Mouse (Mus musculus): Measurements from ENCODE around the gene Pagr1a. TPM values are rescaled to one million over a fixed set of nuclear protein-coding genes. Genes with fewer than 3 reads are reported as not detected.

The Pagr1a gene
- polyA plus RNA-seq, 1 experiment: not detected

GRCm38 (mm10) chr7:127022528-127023271, 5.5 kb upstream of the Pagr1a start:
- 72% methylated on average over 7 of the region's 7 CpGs for WGBS
- Histone ChIP-seq H3K27ac (ENCODE audit: insufficient read depth, low read depth, low read length) (no peak overlapping the region), H3K4me3 (ENCODE audit: insufficient read depth, low read depth, low read length) (no peak overlapping the region), H3K4me1 (ENCODE audit: control insufficient read depth, insufficient read depth, low read length) (peaks cover 64% of the 10 kb centered on the region)
- TF ChIP-seq POLR2A (IDR thresholded peaks at IDR 0.05; ENCODE audit: insufficient read depth, low read depth, low read length): no peak
- TF ChIP-seq CTCF (IDR thresholded peaks at IDR 0.05; ENCODE audit: insufficient read depth, low read depth, low read length): no peak

- WGBS: 33% methylated on average over 5 of the region's 5 CpGs
- H3K4me1 ChIP-seq (ENCODE audit: control insufficient read depth, insufficient read depth, low read length): peaks cover 67% of the 10 kb centered on the region
- TF ChIP-seq CTCF (IDR thresholded peaks at IDR 0.05; ENCODE audit: insufficient read depth, low read depth, low read length) (no peak), POLR2A (IDR thresholded peaks at IDR 0.05; ENCODE audit: insufficient read depth, low read depth, low read length) (no peak)
- H3K27ac ChIP-seq (ENCODE audit: insufficient read depth, low read depth, low read length): peak overlapping the region; percentile 60
- H3K4me3 ChIP-seq (ENCODE audit: insufficient read depth, low read depth, low read length): peak overlapping the region; percentile 61
These were observed 4.7 kb upstream of the Pagr1a start for GRCm38 (mm10) chr7:127021563-127022527.

GRCm38 (mm10) chr7:127020901-127021562, 3.9 kb upstream of the Pagr1a start, which contains the start of the genes Gm42742 and Prrt2:
Gene Gm42742, minus strand, starts transcription at chr7:127021097.
Gene Prrt2, minus strand, starts transcription at chr7:127021211.
- TF ChIP-seq CTCF (IDR thresholded peaks at IDR 0.05; ENCODE audit: insufficient read depth, low read depth, low read length) (no peak), POLR2A (IDR thresholded peaks at IDR 0.05; ENCODE audit: insufficient read depth, low read depth, low read length) (peak; percentile 9; the same call in 1 of the 2 replicates)
- H3K4me1 ChIP-seq (ENCODE audit: control insufficient read depth, insufficient read depth, low read length): peaks cover 67% of the 10 kb centered on the region
- H3K4me3 ChIP-seq (ENCODE audit: insufficient read depth, low read depth, low read length): peak within 1 kb of the TSS; percentile 61
- 2% methylated on average over 36 of the region's 37 CpGs for WGBS
- peak within 1 kb of the TSS; percentile 60 for H3K27ac ChIP-seq (ENCODE audit: insufficient read depth, low read depth, low read length)

- peaks cover 71% of the 10 kb centered on the region for H3K4me1 ChIP-seq (ENCODE audit: control insufficient read depth, insufficient read depth, low read length)
- 15% methylated on average over 5 of the region's 5 CpGs for WGBS
- peak overlapping the region; percentile 56 for H3K27ac ChIP-seq (ENCODE audit: insufficient read depth, low read depth, low read length)
- TF ChIP-seq POLR2A (IDR thresholded peaks at IDR 0.05; ENCODE audit: insufficient read depth, low read depth, low read length) (no peak), CTCF (IDR thresholded peaks at IDR 0.05; ENCODE audit: insufficient read depth, low read depth, low read length) (no peak)
- H3K4me3 ChIP-seq (ENCODE audit: insufficient read depth, low read depth, low read length): peak overlapping the region; percentile 61
These were observed 3.3 kb upstream of the Pagr1a start for GRCm38 (mm10) chr7:127020491-127020890.

- Histone ChIP-seq H3K4me3 (ENCODE audit: insufficient read depth, low read depth, low read length) (peak overlapping the region; percentile 61), H3K27ac (ENCODE audit: insufficient read depth, low read depth, low read length) (peak overlapping the region; percentile 56), H3K4me1 (ENCODE audit: control insufficient read depth, insufficient read depth, low read length) (peaks cover 71% of the 10 kb centered on the region)
- WGBS: 36% methylated on average over 3 of the region's 3 CpGs
- TF ChIP-seq CTCF (IDR thresholded peaks at IDR 0.05; ENCODE audit: insufficient read depth, low read depth, low read length): no peak
These were observed 2.9 kb upstream of the Pagr1a start for GRCm38 (mm10) chr7:127020031-127020430.

DNA sequence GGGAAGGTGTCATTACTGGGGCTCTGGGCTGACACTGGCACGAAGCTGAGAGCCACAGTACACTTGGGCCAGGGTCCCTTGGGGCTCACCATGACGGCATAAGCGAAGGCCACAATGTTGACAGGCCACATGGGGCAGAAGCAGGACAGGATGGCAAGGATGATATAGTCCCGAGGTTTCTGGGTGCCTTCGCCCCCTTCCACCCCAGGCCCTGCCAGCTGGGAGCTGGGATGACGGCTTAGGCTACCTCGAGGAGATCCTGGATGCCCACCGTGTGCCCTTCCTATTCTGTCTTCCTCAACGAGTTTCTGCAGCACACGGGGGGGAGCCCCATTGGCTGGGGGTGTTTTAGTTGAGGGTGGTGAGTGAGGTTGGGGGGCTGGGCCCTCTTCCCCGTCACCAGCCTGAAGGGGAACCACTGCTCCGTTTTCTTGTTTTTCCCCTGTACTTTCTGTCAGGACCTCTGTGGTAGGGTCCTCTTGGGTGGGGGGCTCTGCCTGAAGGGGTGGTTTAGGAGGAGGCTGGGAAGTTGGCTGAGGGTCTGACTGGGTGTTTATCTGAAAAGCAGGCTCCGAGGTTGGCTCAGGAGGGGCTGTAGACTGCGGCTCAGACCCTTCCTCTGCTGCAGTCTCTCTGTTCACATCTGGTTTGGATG, 2.3 kb upstream of the Pagr1a start:
- Histone ChIP-seq H3K27ac (ENCODE audit: insufficient read depth, low read depth, low read length) (peak overlapping the region; percentile 56; the same call in 1 of the 2 replicates), H3K4me3 (ENCODE audit: insufficient read depth, low read depth, low read length) (peak overlapping the region; percentile 61), H3K4me1 (ENCODE audit: control insufficient read depth, insufficient read depth, low read length) (peaks cover 70% of the 10 kb centered on the region)
- TF ChIP-seq POLR2A (IDR thresholded peaks at IDR 0.05; ENCODE audit: insufficient read depth, low read depth, low read length) (no peak), CTCF (IDR thresholded peaks at IDR 0.05; ENCODE audit: insufficient read depth, low read depth, low read length) (no peak)
- WGBS: 57% methylated on average over 14 of the region's 14 CpGs

DNA sequence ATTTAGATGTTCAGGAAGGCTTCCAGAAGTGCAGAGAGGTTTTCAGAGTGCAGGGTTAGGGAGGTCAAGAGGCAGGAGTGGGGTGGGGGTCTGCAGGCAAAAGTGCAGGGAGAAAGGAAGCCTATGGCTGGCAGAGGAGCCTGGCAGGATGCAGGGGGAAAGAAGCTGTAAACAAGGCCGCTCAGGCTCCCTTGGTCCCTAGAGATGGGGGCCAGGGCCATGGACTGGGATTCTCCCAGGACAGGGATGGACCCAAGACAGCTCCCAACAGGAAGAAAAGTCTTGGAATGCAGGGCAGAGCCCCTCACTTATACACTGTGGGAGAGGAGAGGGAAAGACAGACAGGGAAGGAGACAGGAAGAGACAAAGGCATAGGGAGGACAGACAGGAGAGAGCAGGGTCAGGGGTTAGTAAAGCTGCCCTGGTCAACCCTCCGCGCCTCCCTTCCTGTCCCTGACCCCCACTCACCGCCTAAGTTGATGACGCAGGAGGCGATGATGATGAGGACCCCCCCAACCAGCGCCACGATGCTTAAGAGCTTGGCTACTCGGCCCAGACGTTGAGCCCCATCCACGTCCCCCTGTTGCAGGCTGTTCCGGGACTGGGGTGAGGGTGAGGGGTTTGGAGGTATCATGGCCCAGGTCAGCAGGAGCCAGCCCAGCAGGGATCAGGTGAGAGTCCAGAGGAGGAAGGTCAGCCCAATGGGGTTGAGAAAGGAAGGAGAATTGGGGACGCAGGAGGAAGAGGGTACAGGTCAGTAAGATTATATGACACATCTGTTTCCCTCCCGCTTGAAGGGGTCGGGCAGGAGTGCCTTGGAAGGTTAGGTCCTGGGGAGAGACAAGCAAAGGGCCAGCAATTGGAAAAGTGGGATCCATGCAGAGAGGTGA, 1.5 kb upstream of the Pagr1a start:
- H3K4me3 ChIP-seq (ENCODE audit: insufficient read depth, low read depth, low read length): peak overlapping the region; percentile 61; the same call in 1 of the 2 replicates
- WGBS: 82% methylated on average over 15 of the region's 15 CpGs
- no peak for TF ChIP-seq CTCF (IDR thresholded peaks at IDR 0.05; ENCODE audit: insufficient read depth, low read depth, low read length)
- no peak for TF ChIP-seq POLR2A (IDR thresholded peaks at IDR 0.05; ENCODE audit: insufficient read depth, low read depth, low read length)
- 0 out of 2 replicates have a peak overlapping the region, but pooled peaks have one; percentile 6 for H3K27ac ChIP-seq (ENCODE audit: insufficient read depth, low read depth, low read length)
- peaks cover 70% of the 10 kb centered on the region for H3K4me1 ChIP-seq (ENCODE audit: control insufficient read depth, insufficient read depth, low read length)
